Mouse (Mus musculus) bone marrow, adult 2 months (tissue): ENCODE results near the gene Pdss2.

ENCODE experiments used
- CTCF ChIP-seq: fragments of 200-500 bp; IDR thresholded peaks from 2 replicates; pipeline ENCODE4 v1.5.1; 2011; ENCODE audit warnings: low read length, control low read depth; ENCODE audit not compliant: control insufficient read depth, insufficient read depth
- POLR2A ChIP-seq: fragments of 200-500 bp; IDR thresholded peaks from 2 replicates; pipeline ENCODE4 v1.6.1; 2011; ENCODE audit warnings: low read depth, mild to moderate bottlenecking, control low read depth, low read length, borderline replicate concordance; ENCODE audit not compliant: control insufficient read depth

DNA sequence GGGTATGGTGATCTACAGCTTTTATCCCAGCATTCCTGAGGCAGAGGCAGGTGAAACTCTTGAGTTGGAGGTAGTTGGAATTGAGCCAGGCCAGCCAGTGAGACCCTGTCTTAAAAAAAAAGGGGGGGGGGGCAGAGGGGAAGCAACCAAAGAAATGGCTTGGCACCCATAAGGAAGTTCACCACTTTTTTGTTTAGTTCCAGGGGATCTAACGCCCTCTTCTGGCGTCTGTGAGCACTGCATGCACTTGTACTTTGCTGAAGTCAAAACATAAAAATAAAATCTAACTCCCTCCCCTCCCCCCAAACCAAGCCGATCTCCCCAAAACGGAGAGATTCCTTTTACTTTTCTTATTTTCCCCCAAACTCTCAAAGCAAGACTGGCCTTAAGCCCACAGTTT is 254.1 kb downstream of the Pdss2 start:
- TF ChIP-seq POLR2A, result no peak
- TF ChIP-seq CTCF, result no peak
